In genomic region chr19:21479183-21480052, GRCm38 (mm10) we compare ENCODE assay signal across 12 mouse cellular contexts. TPM values are rescaled to one million over a fixed set of nuclear protein-coding genes. Genes with fewer than 3 reads are reported as not detected.
A peak's percentile ranks its signal among the peaks of the same experiment; 100 is the strongest.
DNase-seq lines count a peak whose midpoint lies in the region; ATAC-seq and TF ChIP-seq lines count a peak whose summit lies in the region.
"Had no signal": no experiment of that assay in that cellular context is flagged by ENCODE, and none has a peak within 500 bp of the region (broad histone marks: within the 10 kb centered on the region; RNA-seq: fewer than 3 reads in every experiment).

No protein-coding gene starts in this region.

- peak overlapping the region; percentile 88 for H3K27ac ChIP-seq in forebrain, postnatal 0 days (ENCODE audit: low read depth, low read length)
- no peak overlapping the region for H3K27ac ChIP-seq in heart, embryonic 11.5 days (ENCODE audit: low read depth, low read length)
- no peak overlapping the region for H3K27ac ChIP-seq in thymus, adult 2 months (ENCODE audit: control insufficient read depth, insufficient read depth, low read length)
- H3K27ac ChIP-seq: limb, embryonic 12.5 days; lung, embryonic 15.5 days; neural tube, embryonic 13.5 days had no signal

- DNase-seq in lung, postnatal 36 days = peak; percentile 12
- DNase-seq in lung, postnatal 25 days (ENCODE audit: low spot score) = no peak
- DNase-seq in forebrain, postnatal 0 days = peak; percentile 84
- peak; percentile 41 to 46 for DNase-seq in layer of hippocampus, postnatal 36 days
- DNase-seq in right cerebral cortex, postnatal 25 days = peak; percentile 32
- no peak for DNase-seq in embryo, embryonic 10.5 days (ENCODE audit: low spot score)
- DNase-seq in thymus, adult 2 months = no peak
- DNase-seq: spleen, adult 18-20 months had no signal

- peak; percentile 97 for ATAC-seq in forebrain, postnatal 0 days
- ATAC-seq in heart, embryonic 11.5 days (replicated peaks; ENCODE audit: insufficient number of reproducible peaks, low FRiP score, low TSS enrichment) = no peak

- peak overlapping the region; percentile 39 for H3K9ac ChIP-seq in forebrain, postnatal 0 days
- H3K9ac ChIP-seq in heart, embryonic 11.5 days (ENCODE audit: low read depth, low read length) = no peak overlapping the region
- H3K9ac ChIP-seq: limb, embryonic 12.5 days; lung, embryonic 15.5 days; neural tube, embryonic 13.5 days had no signal

- 45% methylated on average over 18 of the region's 18 CpGs for WGBS in forebrain, postnatal 0 days
- 62% methylated on average over 18 of the region's 18 CpGs for WGBS in heart, embryonic 11.5 days (ENCODE audit: insufficient replicate concordance)
- WGBS in thymus, adult 2 months = 82% methylated on average over 18 of the region's 18 CpGs

- peak overlapping the region; percentile 26 for H3K4me2 ChIP-seq in forebrain, postnatal 0 days (ENCODE audit: low read depth)
- H3K4me2 ChIP-seq in heart, embryonic 11.5 days = no peak overlapping the region
- H3K4me2 ChIP-seq: limb, embryonic 12.5 days; lung, embryonic 15.5 days; neural tube, embryonic 13.5 days had no signal

- H3K9me3 ChIP-seq in forebrain, postnatal 0 days (ENCODE audit: low read length) = no peaks in the 10 kb centered on the region
- no peaks in the 10 kb centered on the region for H3K9me3 ChIP-seq in heart, embryonic 11.5 days (replicated peaks; ENCODE audit: control insufficient read depth, low read length)
- H3K9me3 ChIP-seq: limb, embryonic 12.5 days; lung, embryonic 15.5 days; neural tube, embryonic 13.5 days had no signal

- H3K4me3 ChIP-seq in forebrain, postnatal 0 days (ENCODE audit: low read depth, low read length) = no peak overlapping the region
- H3K4me3 ChIP-seq in heart, embryonic 11.5 days (ENCODE audit: low read depth, low read length) = no peak overlapping the region
- H3K4me3 ChIP-seq in thymus, adult 2 months (ENCODE audit: control insufficient read depth, insufficient read depth, low read length) = no peak overlapping the region
- H3K4me3 ChIP-seq: limb, embryonic 12.5 days; lung, embryonic 15.5 days; neural tube, embryonic 13.5 days had no signal

- no peaks in the 10 kb centered on the region for H3K36me3 ChIP-seq in forebrain, postnatal 0 days (ENCODE audit: insufficient read depth)
- no peaks in the 10 kb centered on the region for H3K36me3 ChIP-seq in heart, embryonic 11.5 days (ENCODE audit: control insufficient read depth, insufficient read depth, low read length)
- no peaks in the 10 kb centered on the region for H3K36me3 ChIP-seq in thymus, adult 2 months (ENCODE audit: control insufficient read depth, insufficient read depth, low read length)
- H3K36me3 ChIP-seq: limb, embryonic 12.5 days; lung, embryonic 15.5 days; neural tube, embryonic 13.5 days had no signal

- H3K4me1 ChIP-seq in forebrain, postnatal 0 days (ENCODE audit: insufficient read depth) = peaks cover 14% of the 10 kb centered on the region; the same call in 1 of the 2 replicates
- no peaks in the 10 kb centered on the region for H3K4me1 ChIP-seq in heart, embryonic 11.5 days (ENCODE audit: control insufficient read depth, insufficient read depth, low read length)
- no peaks in the 10 kb centered on the region for H3K4me1 ChIP-seq in thymus, adult 2 months (replicated peaks; ENCODE audit: control insufficient read depth, insufficient read depth, low read length)
- H3K4me1 ChIP-seq: limb, embryonic 12.5 days; lung, embryonic 15.5 days had no signal

- no peaks in the 10 kb centered on the region for H3K27me3 ChIP-seq in forebrain, postnatal 0 days (ENCODE audit: insufficient read depth, low read length)
- H3K27me3 ChIP-seq in heart, embryonic 11.5 days (ENCODE audit: control insufficient read depth, insufficient read depth, low read length) = no peaks in the 10 kb centered on the region
- H3K27me3 ChIP-seq in thymus, adult 2 months (ENCODE audit: control insufficient read depth, insufficient read depth, low read length) = no peaks in the 10 kb centered on the region
- H3K27me3 ChIP-seq: limb, embryonic 12.5 days; lung, embryonic 15.5 days; neural tube, embryonic 13.5 days had no signal

- no peak for TF ChIP-seq POLR2A in thymus, adult 2 months (IDR thresholded peaks at IDR 0.05; ENCODE audit: control insufficient read depth, extremely low read depth, insufficient read depth, low read length, poor library complexity)

- TF ChIP-seq CTCF in forebrain, postnatal 0 days (IDR thresholded peaks at IDR 0.05; ENCODE audit: low read depth) = no peak
- no peak for TF ChIP-seq CTCF in thymus, adult 2 months (IDR thresholded peaks at IDR 0.05; ENCODE audit: borderline replicate concordance, control insufficient read depth, extremely low read depth, insufficient read depth, low read length, poor library complexity)

RNA-seq across cellular contexts. Expression of gene Gda, which starts 6.2 kb away (rescaled TPM):
- 49.6 and 50.6 TPM in 2 replicates for total RNA-seq in forebrain, postnatal 0 days (2014; rRNA removed)
- 3.3 and 9.7 TPM in 2 replicates for polyA plus RNA-seq in forebrain, postnatal 0 days (2015; fragmentation: Nextera tagmentation; extraction: Ambion mirVana)
- 100 to 1,000 TPM; 126 to 131 TPM for total RNA-seq in layer of hippocampus, postnatal 36 days (2021)
- polyA plus RNA-seq in heart, embryonic 11.5 days (2014; fragmentation: Nextera tagmentation; extraction: Ambion mirVana) = not detected in 2 replicates
- 1.4 and 1.9 TPM in 2 replicates for polyA plus RNA-seq in thymus, adult 2 months (2012; rRNA removed)
- polyA plus RNA-seq: limb, embryonic 12.5 days had no signal

Comparison
In these comparisons a context has a peak if more than half of its experiments do, and no peak if none do; other contexts are left out.
1. DNase-seq: peak in lung, postnatal 36 days (single experiment), forebrain, postnatal 0 days (single experiment), layer of hippocampus, postnatal 36 days (2 of 2) and right cerebral cortex, postnatal 25 days (single experiment); none in lung, postnatal 25 days (single experiment), embryo, embryonic 10.5 days (single experiment) and thymus, adult 2 months (single experiment).